Mouse (Mus musculus) left cerebral cortex, postnatal 36 days (tissue): ENCODE measurements around the gene Mia. TPM values are rescaled to one million over a fixed set of nuclear protein-coding genes. Genes with fewer than 3 reads are reported as not detected.

Experiments used
- DNase-seq, 2 experiments: peaks; one replicate each; pipeline ENCODE4 v3.0.0; 2021 to 2022; ENCODE audit warnings: low spot score in 2 of 2, mixed read lengths in 1 of 2
- intact Hi-C: fragments of 180-260 bp; cut with DNase I; formaldehyde crosslinking; loops from one replicate; pipeline ENCODE4 v1.15.1; 2025
- total RNA-seq, 2 experiments: library from RNA; stranded (reverse); gene quantifications; 2 replicates each; pipeline ENCODE4 v1.2.3; 2021

Mia gene
- 1 to 10 TPM; 1.2 to 1.9 TPM for total RNA-seq

- no peak for DNase-seq
- intact Hi-C loops = no loop called here
Measured at GRCm38 (mm10) chr7:27180837-27181695, at the start of gene Mia, which contains the start of gene Gm21983. Mia (minus strand) TSS chr7:27181157. Gm21983 (minus strand) TSS chr7:27181086.

- intact Hi-C loops = loop anchor here (5.0 kb wide), 1 partner anchor 33 kb away; no protein-coding TSS in a partner anchor
- no peak for DNase-seq
Measured at GRCm38 (mm10) chr7:27228865-27229264, 47.9 kb upstream of the Mia start.

GRCm38 (mm10) chr7:27228281-27228821, 47.4 kb upstream of the Mia start, which contains the start of gene Itpkc:
Itpkc (minus strand) TSS chr7:27228661.
- DNase-seq = peak; percentile 92
- intact Hi-C loops = loop anchor here (5.0 kb wide), 1 partner anchor 34 kb away; no protein-coding TSS in a partner anchor

GRCm38 (mm10) chr7:27227676-27228075, 46.7 kb upstream of the Mia start:
- intact Hi-C loops = loop anchor here (5.0 kb wide), 1 partner anchor 35 kb away; no protein-coding TSS in a partner anchor
- DNase-seq = peak in 1 of 2 experiments; percentile 28

GRCm38 (mm10) chr7:27227276-27227675, 46.3 kb upstream of the Mia start:
- DNase-seq = no peak
- intact Hi-C loops = loop anchor here (5.0 kb wide), 1 partner anchor 35 kb away; no protein-coding TSS in a partner anchor

- DNase-seq = peak; percentile 50
- intact Hi-C loops = loop anchor here (5.0 kb wide), 1 partner anchor 37 kb away; no protein-coding TSS in a partner anchor
Measured at GRCm38 (mm10) chr7:27224877-27225575, 44.1 kb upstream of the Mia start.

GRCm38 (mm10) chr7:27222538-27222937, 41.6 kb upstream of the Mia start:
- intact Hi-C loops = no loop called here
- no peak for DNase-seq

- no peak for DNase-seq
- intact Hi-C loops = no loop called here
Measured at GRCm38 (mm10) chr7:27221939-27222338, 41.0 kb upstream of the Mia start.

- intact Hi-C loops = no loop called here
- DNase-seq = no peak
Measured at GRCm38 (mm10) chr7:27219937-27220336, 39.0 kb upstream of the Mia start.

GRCm38 (mm10) chr7:27218586-27218985, 37.6 kb upstream of the Mia start:
- intact Hi-C loops = no loop called here
- DNase-seq = no peak

- intact Hi-C loops = no loop called here
- no peak for DNase-seq
Measured at GRCm38 (mm10) chr7:27212626-27213025, 31.7 kb upstream of the Mia start.

- no peak for DNase-seq
- intact Hi-C loops = no loop called here
Measured at GRCm38 (mm10) chr7:27203730-27204449, 22.9 kb upstream of the Mia start.

- intact Hi-C loops = no loop called here
- DNase-seq = no peak
Measured at GRCm38 (mm10) chr7:27198779-27199178, 17.8 kb upstream of the Mia start.

GRCm38 (mm10) chr7:27198355-27198754, 17.4 kb upstream of the Mia start:
- intact Hi-C loops = no loop called here
- no peak for DNase-seq

GRCm38 (mm10) chr7:27197634-27198033, 16.7 kb upstream of the Mia start:
- intact Hi-C loops = no loop called here
- DNase-seq = no peak

GRCm38 (mm10) chr7:27197136-27197535, 16.2 kb upstream of the Mia start:
- no peak for DNase-seq
- intact Hi-C loops = no loop called here

- intact Hi-C loops = no loop called here
Measured at GRCm38 (mm10) chr7:27195681-27196611, 15.0 kb upstream of the Mia start, which contains the start of the genes BC024978 and Snrpa. BC024978 (plus strand) TSS chr7:27195781. Snrpa (minus strand) TSS chr7:27196271.

GRCm38 (mm10) chr7:27193731-27194130, 12.8 kb upstream of the Mia start:
- intact Hi-C loops = no loop called here
- no peak for DNase-seq

More at GRCm38 (mm10) chr7:27195681-27196611, 15.0 kb upstream of the Mia start, which contains the start of the genes BC024978 and Snrpa:
- peak; percentile 95 for DNase-seq
